Mouse (Mus musculus) MEL-GATA-1-ER (cell line): Measurements from ENCODE around the gene Rrp12.
"Not testable (repeated sequence)": the region's sequence is repeated elsewhere in the genome, so short reads cannot be mapped to it uniquely, and the experiment has no call there.

Experiments used
- DNase-seq: peaks from one replicate; pipeline ENCODE4 v3.0.0-alpha.2; 2012; ENCODE audit warnings: low read depth; ENCODE audit errors: extremely low read depth

Gene Rrp12

DNA sequence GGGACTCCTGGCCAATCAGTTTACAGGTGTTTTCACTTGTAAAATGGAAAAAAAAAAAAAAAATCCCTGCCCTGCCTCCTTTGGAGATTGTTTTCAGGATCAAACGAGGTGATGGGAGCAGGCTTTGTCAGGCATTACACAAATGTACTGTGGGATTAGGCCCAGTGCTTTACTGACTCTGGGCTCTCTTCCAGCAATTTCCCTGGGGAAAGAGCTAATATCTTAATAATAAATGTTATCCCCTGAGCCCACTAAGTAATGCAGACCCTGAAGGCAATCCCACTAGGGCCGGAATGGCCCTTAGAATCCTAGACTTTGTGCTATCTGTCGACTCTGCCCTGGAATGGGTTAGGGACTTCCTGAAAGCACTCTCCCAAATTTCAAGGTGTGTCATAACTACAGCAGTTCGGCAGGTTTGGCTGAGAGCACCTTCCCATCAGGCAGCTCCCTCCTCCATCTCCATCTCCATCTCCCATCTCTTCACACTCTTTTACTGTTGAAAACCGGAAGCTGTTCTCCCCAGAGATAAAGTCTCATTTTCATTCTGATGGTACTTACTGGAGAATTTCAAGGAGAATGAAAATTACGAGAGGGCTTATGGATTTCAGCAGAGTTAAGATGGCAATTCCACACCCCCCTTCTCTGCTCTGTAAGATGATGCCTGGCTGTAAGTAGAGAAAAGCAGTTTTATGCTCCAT, 45.8 kb downstream of the Rrp12 start:
- DNase-seq = no peak

DNA sequence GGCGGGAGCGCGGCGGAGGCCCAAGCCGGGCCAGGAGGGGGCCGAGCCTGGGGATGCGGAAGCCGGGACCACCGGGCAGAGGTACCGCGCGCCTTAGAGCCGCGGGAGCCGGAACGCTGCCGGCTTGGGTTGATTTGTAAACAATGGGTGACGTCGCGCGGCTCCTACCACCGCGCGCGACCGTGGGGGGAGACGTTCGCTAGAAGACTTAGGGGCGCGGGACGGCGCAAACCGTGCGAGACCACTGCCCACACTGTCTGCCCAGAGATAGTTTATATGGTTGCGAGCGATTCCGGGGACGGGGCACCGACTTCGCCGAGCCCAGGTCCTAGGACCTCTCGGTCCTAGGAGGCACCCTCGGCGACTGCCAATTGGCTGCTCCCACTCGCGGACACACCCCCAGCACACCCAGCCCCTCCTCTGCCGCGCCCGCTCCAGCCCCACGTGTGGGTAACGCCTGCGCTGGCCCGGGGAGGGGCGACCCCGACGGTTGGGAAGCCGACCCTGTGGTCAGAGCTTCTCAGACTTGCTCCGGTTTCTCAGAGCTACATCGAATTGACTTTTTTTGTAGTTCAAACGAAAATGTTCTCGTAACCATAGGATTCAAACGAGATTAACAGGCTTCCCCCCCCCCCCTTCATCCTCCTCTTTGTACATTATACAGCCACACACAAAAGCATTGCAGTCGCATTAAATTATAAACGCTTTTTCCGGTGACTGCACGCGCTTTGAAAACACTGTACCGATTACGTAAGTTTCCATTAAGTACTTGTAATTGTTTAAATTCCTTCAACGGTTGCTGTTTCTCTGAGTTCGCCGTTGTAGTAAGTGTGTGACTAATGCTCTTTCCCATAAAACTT, 47.8 kb downstream of the Rrp12 start, which contains the start of gene Frat2:
Gene Frat2 (minus strand): TSS at position 141 of the 860 bp plus-strand sequence.
- DNase-seq = peak; percentile 91

DNA sequence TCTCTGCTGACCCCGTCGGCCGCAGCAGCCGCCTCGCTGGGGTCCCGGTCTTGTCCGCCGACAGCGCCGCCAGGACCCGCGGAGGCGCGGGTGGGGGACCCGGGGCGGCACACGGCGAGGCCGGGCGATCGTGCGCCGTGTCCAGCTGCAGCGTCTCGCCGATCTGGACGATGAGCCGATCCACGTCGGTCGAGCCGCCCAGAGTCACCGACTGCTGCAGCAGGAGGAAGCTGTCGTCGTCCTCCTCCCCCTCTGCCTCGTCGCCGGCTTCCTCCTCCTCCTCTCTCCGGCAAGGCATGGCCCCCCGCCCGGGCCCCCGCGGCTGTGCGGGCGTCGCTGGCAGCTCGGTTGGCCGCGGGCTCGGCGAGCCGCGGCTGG, 48.4 kb downstream of the Rrp12 start:
- DNase-seq = not testable (repeated sequence)

DNA sequence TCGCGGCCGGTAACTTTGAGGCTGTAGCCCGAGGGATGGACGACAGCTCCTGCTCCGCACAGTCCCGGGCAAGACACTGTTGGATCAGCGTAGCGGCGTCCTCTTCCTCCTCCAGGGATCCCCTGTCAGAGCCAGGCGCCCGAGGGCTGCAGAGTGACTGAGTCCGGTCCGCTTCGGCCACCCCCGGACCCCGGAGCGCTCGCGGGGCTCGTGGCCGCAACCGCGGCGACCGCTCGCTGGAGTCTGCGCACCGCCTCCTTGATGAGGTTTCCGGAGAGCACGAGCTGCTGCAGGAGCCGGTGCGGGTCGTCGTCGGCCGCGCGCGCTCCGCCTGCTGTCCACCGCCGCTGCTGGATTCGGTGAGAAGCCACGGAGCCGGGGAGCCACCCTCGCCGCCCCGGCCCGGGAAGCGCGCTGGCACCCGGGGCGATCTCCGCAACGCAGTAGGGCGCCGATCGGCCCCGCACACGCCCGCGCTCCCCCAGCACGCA, 48.8 kb downstream of the Rrp12 start:
- no peak for DNase-seq

DNA sequence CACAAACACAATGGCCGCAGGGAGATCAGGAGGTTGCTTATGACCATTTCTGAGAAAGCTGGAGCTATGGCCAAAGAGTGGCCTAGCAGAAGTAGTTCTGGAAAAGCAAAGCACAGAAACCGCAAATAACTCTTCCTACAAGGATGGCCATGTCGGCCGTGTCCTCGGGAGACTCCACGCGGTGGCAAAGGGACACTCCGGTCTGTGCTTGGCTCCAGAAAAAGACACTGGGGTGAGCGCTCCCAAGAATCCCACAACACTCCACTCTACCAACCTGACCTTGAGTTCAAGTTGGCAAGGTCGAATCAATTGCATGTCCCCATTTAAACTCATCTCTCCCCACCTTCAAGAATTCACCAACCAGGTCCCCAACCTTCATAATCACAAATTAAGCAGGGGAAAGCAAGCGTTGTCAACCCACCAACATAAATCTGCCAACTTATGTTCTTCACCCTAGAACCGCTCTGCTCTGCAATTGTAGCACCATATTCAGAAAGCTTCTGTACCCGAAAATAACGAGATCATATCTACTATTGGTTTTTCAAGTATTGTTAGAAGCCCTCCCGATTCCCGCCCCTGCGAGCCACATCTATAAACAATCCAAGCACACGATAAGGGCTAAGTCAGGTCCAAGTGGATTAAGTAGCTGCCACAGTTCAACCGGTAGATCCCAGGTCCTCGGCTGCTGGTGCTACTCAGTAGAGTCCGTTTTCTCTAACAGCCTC, 49.4 kb downstream of the Rrp12 start:
- DNase-seq = no peak

DNA sequence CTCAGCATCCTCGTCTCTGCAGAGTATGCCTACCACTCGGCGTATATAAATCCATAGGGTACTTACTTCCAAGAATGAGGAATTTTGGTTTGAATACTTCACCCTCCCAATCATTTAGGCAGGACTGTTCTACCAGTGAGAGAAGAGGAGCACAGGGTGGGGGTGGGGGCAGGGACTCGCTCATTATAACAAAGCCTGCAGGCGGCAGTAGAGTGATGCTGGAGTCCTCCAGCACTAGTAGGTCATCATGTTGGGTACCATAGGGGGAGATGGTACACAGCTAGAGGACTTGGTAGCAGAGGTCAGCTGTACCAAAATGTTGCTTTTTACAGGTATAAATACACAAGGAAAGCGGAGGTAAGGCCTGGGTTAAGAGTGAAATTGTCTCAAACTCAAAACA, 51.6 kb downstream of the Rrp12 start:
- DNase-seq = no peak

DNA sequence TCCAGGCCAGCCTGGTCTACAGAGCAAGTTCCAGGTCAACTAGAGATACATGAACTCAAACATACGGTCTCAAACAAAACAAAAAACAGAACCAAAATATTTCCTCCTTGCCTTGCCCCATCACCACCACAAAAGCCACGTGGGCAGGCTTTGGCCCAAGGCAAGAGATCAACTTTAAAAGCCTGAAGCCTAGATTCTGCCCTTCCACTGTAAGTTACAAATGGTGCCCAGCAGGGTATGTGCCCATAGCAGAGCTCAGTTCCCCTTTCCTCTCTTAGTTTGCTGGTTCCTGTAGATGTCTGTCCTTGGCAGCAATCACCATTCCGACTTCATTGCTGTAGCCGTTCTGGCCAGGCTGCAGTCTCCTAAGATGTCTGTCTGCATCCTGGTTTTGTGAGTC, 53.3 kb downstream of the Rrp12 start:
- no peak for DNase-seq

DNA sequence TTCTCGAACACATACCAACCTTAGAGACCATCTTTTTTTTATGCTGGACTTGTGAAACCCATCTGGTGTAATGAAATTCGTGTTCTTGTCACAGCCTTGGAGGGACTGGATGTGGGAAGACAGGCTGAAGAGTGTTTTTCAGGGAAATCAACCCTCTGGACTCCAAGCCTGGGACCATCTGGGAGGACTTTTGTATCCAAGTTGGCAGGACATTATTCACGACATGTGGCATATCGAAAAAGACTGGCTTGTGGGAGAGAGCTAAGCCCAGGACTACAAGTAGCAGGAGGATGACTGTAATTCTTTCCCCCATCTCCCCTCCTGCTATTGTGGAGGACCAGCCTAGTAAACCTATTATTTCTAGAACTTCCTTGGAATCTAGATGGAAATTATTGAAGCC, 53.8 kb downstream of the Rrp12 start:
- no peak for DNase-seq

DNA sequence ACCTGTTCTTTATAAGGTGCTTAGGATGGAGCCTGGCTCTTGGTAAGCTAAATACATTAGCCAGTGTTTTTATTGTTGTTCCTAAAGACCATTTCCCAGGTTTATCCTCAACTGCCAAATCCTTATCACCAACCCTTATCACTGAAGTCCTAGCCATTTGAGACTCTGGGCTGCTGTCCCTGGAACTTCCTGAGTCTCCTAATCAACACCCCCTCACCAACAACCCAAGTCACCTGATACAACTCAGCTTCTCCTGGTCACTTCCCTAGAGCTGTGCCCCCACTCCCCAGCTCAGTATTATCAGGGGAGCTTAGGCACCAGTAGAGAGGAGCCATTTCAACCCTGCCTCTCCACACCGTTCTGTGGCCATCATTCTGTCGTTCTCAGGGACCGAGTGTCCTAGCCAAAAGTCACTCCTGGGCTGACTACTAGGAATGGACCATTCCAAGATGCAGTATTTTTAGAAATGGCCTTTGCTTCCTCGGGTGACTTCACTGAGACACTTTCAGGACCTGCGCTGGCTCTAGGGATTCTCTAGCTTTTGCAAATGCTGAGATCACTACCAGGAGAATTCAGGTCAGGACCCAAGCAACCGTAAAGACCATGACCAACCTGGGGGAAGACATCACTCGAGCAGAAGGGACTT, 54.7 kb downstream of the Rrp12 start:
- no peak for DNase-seq

DNA sequence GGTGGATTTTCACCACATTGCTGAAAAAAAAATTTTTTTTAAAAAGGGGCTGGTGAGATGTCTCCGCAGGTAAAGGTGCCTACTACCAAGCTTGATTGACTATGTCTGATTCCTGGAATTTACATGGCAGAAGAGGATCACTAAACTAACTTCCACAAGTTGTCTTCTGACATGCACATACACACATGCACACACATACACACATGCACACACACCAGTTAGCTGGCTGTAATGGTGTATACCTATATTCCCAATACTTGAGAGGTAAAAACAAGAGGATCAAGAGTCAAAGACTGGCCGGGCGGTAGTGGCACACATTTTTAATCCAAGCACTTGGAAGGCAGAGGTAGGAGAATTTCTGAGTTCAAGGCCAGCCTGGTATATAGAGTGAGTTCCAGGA, 56.3 kb downstream of the Rrp12 start:
- DNase-seq = no peak

DNA sequence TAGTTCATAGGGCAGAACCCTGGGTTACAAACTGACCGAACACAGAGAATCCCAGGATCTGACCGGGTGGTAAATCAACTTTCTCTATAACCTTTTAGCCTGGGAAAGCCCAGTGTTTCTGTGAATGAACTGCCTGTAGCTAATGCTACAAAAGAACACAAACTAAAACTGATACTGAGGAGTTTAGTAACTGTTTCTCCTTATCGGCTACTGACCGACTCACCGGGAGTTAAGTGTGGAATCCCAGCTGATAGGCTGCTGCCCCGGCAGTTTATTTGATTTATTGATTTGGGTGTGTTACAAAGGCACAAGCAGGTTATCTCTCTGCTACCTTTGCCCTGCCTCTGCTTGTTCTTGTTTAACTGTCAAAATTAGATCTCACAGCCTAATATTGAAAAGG, 57.2 kb downstream of the Rrp12 start:
- DNase-seq = no peak

DNA sequence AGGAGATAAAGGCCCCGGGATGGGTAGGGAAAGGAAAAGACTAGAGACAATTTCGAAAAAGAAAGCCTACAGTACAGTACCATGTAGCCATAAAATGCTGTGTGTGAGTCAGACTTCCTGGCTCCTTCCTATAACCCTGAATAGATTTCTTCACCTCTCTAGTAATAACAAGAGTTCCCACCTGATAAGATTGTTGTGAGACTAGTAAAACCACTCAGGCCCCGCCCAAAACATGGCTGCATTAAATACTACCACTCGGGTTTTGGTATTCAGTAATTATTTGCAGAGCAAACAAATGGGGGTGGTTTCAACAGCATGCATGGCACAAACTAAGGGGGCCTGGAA, 58.1 kb downstream of the Rrp12 start:
- peak; percentile 90 for DNase-seq

DNA sequence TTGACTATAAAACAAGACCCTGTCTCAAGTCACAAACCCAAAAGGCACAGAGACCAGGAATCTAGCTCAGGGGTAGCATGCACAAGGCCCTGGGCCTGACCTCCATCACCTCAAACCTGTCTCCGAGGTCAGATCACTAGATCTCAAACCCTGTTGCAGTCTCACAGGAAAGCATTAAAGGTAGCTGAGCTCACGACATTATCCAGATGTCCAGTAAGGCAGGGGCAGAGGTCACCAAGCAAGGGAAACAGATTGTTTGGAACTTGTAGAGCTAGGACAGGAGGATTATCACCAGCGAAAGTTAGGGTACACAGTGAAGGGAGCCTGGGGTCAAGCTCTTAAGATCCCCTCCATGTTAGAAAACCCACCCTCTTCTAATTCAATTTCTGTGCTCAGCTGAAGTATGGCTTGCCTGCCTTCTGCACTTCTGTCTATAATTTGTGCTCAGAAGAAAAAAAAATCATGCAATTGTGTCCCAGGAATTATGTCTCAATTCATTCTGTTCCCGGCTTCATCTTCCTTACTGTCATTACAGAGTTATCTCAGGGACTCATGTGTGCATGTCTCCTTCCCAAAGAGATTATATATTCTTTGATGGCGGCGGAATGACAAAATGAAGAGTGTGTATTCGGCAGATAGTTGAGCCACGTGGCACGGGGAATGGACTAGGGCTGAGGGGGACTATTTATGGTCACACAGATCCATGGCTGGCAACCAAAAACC, 58.6 kb downstream of the Rrp12 start:
- no peak for DNase-seq

DNA sequence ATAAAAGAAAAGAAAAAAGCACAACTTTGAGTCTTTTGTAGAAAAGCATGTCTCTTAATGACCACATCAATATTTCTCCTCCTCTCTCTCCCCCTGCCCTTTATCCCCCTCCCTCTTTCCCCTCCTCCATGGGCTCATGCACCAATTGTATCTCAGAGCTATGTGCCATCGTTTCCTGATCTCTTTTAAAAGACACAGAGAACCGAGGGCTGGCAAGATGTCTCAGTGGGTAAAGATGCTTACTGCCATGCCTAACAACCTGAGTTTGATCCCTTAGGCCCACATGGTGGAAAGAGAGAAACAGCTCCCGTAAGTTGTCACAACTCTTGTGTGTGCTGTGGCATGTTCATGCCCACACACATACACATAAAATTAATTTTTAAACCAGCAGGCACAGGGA, 59.3 kb downstream of the Rrp12 start:
- no peak for DNase-seq

DNA sequence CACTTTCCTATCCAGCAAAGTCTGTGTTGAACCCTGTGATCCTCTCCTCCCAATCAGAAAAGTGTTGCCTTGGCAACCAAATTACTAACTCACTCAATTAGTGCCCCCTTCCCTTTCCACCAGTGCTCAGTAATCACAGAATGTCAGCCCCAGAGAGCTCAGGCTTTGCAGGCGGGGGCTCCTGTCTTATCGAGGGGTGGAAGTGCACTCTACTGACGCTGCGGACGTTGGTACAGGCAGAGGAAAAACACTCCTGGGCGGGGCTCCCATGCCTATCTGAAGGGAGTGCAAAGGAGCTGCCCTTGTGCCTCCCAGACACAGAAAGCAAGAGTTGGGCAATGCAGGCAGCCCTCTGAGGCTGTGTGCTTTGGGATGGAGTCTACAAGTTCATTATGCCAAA, 60.2 kb downstream of the Rrp12 start:
- DNase-seq = peak; percentile 97

DNA sequence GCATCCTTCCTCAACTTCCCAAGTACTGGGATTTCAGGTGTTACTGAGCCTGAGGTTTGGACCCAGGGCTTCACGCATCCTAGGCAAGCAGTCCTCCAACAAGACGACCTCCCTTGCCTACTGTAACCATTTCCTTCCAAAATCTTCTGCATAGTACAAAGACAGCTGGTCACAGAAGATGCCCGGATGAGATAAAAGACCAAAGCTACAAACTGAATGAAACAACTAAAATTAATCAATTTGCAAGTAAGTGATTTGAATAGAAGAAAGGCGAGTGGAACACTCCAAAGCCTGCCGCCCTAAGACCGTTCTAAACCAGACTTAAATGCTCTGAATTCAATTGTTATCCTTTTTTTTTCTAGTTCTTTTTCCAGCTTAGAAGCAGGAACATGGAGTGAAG, 60.6 kb downstream of the Rrp12 start:
- DNase-seq = no peak

DNA sequence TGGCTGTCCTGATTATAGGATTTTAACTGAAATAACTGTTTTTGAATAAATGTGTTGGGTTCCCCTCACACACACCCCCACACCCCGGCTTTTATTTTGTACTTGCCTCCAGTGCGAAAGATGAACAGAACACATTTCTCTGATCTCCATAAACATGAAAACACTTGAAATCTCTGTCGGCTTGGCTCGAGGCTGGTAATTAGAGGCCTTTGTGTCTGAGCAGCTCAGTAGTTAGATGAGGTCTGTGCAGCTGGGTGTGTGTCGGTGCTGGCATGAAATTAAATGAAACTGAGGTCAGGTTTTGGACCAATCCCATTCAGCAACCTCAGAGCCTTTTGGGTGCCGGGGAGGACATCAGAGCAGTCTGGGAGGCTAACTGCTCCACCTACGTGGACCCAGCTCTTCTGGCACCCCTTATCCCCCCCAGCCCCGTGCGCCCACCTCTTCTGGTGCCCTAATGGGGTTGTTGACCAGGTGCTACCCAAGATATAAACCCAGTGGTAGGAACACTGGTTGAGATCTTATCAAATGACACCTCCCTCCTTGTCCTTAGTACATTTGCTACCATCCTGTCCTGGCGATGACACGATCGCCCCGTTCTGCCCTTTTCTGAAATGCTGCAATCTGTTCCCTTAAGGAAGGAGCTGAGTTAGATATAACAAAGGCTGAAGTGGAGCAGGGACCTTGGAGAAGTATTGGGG, 63.3 kb downstream of the Rrp12 start:
- DNase-seq = no peak

DNA sequence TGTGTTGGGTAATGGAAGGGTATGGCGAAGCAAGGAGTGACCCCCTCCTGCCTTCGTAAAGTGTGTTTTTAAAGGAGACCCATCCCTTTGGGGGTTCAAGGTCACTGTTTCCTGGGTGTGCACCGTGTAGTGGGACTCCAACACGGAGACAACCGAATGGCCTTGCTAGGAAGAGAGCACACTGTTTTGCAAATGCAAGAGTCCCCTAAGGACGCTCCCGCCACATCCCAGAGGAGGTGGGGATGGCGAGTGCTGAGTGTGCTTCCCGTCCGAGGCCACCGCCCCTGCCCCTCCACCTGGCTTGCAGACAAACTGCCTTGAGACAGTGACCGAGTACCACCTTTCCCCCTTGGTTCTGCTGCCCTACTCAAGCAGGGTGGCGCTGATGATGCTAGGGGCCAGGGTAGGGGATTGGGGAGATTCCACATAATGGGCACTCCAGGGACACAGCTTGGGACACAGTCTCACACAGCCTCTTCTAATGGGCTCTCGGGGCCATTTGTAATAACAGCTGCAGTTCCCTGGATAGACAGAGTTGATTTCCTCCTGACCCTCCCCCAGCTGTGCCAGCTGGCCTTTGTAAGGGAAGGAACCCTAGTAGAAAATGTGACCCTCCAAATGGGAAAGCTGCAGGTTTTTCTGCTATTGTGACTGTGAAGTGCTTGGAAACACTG, 64.1 kb downstream of the Rrp12 start:
- no peak for DNase-seq

DNA sequence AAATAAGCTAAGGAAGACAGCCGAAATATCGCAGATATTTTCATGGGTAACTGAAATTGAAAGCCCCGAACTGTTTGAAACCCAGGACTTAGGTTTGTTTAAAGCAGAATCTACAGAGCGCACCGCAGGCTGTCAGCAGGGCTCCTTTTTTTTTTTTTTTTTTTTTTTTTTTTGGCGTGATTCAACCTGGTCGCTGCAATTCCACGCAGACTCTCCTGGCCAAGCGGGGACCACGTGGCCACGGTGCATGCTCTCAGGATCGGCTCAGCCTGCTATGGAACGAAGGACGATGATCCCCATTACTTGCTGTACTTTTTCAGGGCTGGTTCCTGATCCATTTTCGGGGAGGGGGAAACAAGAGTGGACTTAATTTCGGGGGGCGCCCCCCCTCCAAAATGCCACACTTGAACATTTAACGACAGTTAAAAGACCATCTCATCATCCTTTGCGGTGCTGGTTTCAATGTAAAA, 64.8 kb downstream of the Rrp12 start:
- no peak for DNase-seq
